Mouse (Mus musculus) liver, embryonic 16.5 days (tissue): ENCODE data around the gene Fam163a. TPM values are rescaled to one million over a fixed set of nuclear protein-coding genes. Genes with fewer than 3 reads are reported as not detected.
A peak's percentile ranks its signal among the peaks of the same experiment; 100 is the strongest.

Source experiments
- ATAC-seq: fragments of 200-750 bp; cut with Nextera tagmentation; 2 replicates; pipeline ENCODE4 v1.8.0; 2017; ENCODE audit warnings: low read depth, mild to moderate bottlenecking, moderate number of reproducible peaks, moderate library complexity
- H3K27ac ChIP-seq: fragments of 300-500 bp; sonication (generic); 2 replicates; pipeline ENCODE4 v1.5.1; 2014; ENCODE audit warnings: mild to moderate bottlenecking, low read length
- H3K27me3 ChIP-seq: fragments of 300-500 bp; sonication (generic); 2 replicates; pipeline ENCODE4 v1.6.1; 2014; ENCODE audit warnings: low read depth, low read length, mixed read lengths; ENCODE audit not compliant: control insufficient read depth, insufficient read depth
- H3K36me3 ChIP-seq: fragments of 300-500 bp; sonication (generic); 2 replicates; pipeline ENCODE4 v1.6.1; 2014; ENCODE audit warnings: mild to moderate bottlenecking; ENCODE audit not compliant: control insufficient read depth, insufficient read depth
- H3K4me1 ChIP-seq: fragments of 300-500 bp; sonication (generic); 2 replicates; pipeline ENCODE4 v1.6.1; 2014; ENCODE audit warnings: low read depth, low read length, mixed read lengths; ENCODE audit not compliant: control insufficient read depth
- H3K4me2 ChIP-seq: fragments of 300-500 bp; sonication (generic); 2 replicates; pipeline ENCODE4 v1.6.1; 2014; ENCODE audit warnings: low read depth, low read length, mixed read lengths
- H3K4me3 ChIP-seq: fragments of 300-500 bp; sonication (generic); 2 replicates; pipeline ENCODE4 v1.5.1; 2014; ENCODE audit warnings: low read depth, mild to moderate bottlenecking, low read length
- H3K9ac ChIP-seq: fragments of 300-500 bp; sonication (generic); 2 replicates; pipeline ENCODE4 v1.6.1; 2014; ENCODE audit warnings: low read depth, low read length
- H3K9me3 ChIP-seq: fragments of 300-500 bp; sonication (generic); replicated peaks from 2 replicates; pipeline ENCODE4 v1.6.1; 2016; ENCODE audit warnings: low read length; ENCODE audit not compliant: control insufficient read depth
- WGBS: fragments of 180-500 bp; shearing (Covaris S2); extraction: QIAGEN DNeasy Blood & Tissue Kit; methylation state at CpG from one replicate; pipeline ENCODE4 v1.1.7; 2014; ENCODE audit not compliant: insufficient replicate concordance; 5-methylcytosine and 5-hydroxymethylcytosine counted together
- polyA plus RNA-seq: library from polyadenylated mRNA; unstranded; fragments of >200 nt; fragmentation: Nextera tagmentation; extraction: Ambion mirVana; gene quantifications from 2 replicates; pipeline ENCODE4 v1.2.1, GENCODE M21; 2015

The Fam163a gene
- polyA plus RNA-seq, 1 experiment from 2014 or later: 0.02 TPM

DNA sequence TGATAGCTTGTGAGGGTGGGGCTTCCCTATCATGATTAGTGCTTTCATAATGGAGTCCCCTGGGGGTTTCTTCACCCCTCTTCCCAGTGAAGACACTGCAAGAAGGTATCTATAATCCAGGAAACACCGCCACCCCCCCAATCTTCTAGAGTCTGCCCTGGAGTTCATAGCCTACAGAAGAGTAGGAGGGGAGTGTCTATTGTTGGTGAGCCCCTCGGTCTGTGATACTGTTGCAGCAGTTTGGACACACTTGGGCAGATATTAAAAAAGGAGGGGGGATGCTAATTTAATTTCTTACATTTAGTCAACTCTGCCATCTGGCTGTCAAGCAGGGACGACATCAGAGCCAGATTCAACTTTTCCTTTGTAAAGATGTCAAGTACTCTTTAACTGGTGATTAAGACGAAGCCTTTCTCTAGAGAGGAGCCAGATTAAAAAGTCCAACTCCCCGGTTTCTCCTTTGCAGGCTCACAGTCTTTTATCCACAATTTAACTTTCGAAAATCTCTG, 7.0 kb upstream of the Fam163a start:
- no peaks in the 10 kb centered on the region for H3K9me3 ChIP-seq
- no peak overlapping the region for H3K27ac ChIP-seq
- no peak overlapping the region for H3K4me3 ChIP-seq
- no peak overlapping the region for H3K4me2 ChIP-seq
- peaks cover 34% of the 10 kb centered on the region for H3K4me1 ChIP-seq
- 63% methylated on average over 6 of the region's 6 CpGs for WGBS
- no peaks in the 10 kb centered on the region for H3K36me3 ChIP-seq
- H3K9ac ChIP-seq: no peak overlapping the region
- ATAC-seq: no peak
- H3K27me3 ChIP-seq: peaks cover 7% of the 10 kb centered on the region

- 14% methylated on average over 10 of the region's 10 CpGs for WGBS
- Histone ChIP-seq H3K4me3 (no peak overlapping the region), H3K4me2 (no peak overlapping the region)
Observed at GRCm38 (mm10) chr1:156205164-156205563, 338 bp upstream of the Fam163a start.

DNA sequence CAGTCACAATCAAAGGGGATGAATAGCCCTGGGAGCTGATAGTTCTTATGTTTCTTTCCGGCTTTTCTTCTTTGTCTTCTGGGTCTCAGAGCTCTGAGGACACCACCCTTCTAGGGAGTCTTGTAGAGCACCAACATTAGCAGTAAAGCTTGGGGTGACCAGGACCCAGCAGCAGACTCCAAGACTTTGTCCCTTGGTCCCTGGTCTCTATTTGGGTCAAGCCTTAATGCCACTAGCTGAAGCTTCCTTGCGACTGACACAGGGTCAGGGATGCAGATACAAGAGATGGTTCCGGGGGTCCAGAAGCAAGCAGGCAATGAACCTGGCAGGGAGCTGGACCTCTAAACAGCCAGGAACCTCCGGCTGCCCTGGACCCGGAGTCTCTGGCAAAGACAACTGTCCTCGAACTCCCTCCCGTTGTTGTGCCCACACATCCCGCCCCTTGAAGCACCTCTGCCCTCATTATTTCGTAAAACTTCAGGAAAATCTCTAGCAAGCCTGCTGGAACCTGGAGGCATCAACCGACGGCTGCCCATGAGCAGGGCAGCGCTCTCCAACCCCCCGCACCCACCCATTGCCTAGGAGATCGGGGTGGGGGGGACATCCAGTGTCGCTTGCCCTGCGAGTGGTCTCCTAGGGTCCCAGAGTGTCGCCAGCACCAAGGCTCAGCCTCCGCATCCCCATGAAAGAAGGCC, 718 bp downstream of the Fam163a start:
- H3K27me3 ChIP-seq: peaks cover 62% of the 10 kb centered on the region
- no peaks in the 10 kb centered on the region for H3K9me3 ChIP-seq
- no peaks in the 10 kb centered on the region; the same call in 1 of the 2 replicates for H3K4me1 ChIP-seq
- no peaks in the 10 kb centered on the region for H3K36me3 ChIP-seq
- no peak overlapping the region for H3K9ac ChIP-seq
- no peak overlapping the region for H3K27ac ChIP-seq
- H3K4me3 ChIP-seq: peak overlapping the region; percentile 28; the same call in 1 of the 2 replicates
- WGBS: 3% methylated on average over 18 of the region's 18 CpGs
- H3K4me2 ChIP-seq: peak overlapping the region; percentile 7; the same call in 1 of the 2 replicates
- no peak for ATAC-seq

More at GRCm38 (mm10) chr1:156205164-156205563, 338 bp upstream of the Fam163a start:
- no peak for ATAC-seq
- Histone ChIP-seq H3K27ac (no peak overlapping the region), H3K9me3 (no peaks in the 10 kb centered on the region), H3K27me3 (peaks cover 62% of the 10 kb centered on the region), H3K36me3 (no peaks in the 10 kb centered on the region), H3K9ac (no peak overlapping the region), H3K4me1 (no peaks in the 10 kb centered on the region; the same call in 1 of the 2 replicates)

DNA sequence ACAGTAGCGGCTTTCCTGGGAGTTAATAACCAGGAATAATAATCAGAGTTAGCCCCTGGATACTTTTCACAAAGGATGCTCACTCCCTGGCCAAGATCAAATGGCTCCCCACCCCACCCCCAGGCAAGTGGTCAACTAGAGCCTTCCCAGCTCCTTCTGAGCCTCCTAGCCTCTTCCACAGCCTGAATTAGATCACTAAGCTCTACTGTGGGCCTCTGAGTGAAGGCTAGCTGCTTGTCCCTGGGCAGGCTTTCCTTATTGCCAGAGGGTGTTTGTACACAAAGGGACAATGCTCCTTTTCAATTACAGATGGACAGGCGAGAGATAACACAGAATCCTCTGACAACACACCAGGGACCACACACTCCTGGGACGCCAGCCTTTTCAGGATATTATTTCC, 2.2 kb downstream of the Fam163a start:
- Histone ChIP-seq H3K27ac (no peak overlapping the region), H3K27me3 (peaks cover 62% of the 10 kb centered on the region), H3K4me3 (no peak overlapping the region), H3K36me3 (no peaks in the 10 kb centered on the region), H3K4me2 (no peak overlapping the region), H3K9ac (no peak overlapping the region), H3K9me3 (no peaks in the 10 kb centered on the region), H3K4me1 (no peaks in the 10 kb centered on the region; the same call in 1 of the 2 replicates)
- 54% methylated on average over 3 of the region's 3 CpGs for WGBS
- no peak for ATAC-seq

DNA sequence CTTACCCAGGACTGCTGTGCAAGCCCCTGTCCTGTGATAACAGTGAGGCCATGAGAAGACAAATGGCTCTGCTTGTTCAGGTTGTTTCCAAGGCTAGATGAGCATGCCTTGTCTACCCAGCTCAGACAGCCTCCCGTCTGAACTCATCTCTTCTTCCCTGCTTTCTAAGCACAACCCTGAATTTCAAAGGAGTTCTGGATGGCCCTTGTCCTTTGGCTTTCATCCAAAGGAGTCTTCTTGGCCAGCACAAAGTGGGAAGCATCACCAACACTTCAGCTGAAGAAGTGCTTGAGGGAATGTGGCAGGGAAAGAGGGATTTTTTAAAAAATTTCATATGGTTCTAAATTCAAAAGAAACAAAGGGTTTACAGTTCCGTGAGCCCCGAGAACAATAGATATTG, 3.8 kb downstream of the Fam163a start:
- Histone ChIP-seq H3K4me1 (no peaks in the 10 kb centered on the region; the same call in 1 of the 2 replicates), H3K4me3 (no peak overlapping the region), H3K36me3 (no peaks in the 10 kb centered on the region), H3K9me3 (no peaks in the 10 kb centered on the region), H3K27me3 (peaks cover 47% of the 10 kb centered on the region), H3K4me2 (no peak overlapping the region), H3K27ac (no peak overlapping the region), H3K9ac (no peak overlapping the region)
- WGBS: 73% methylated on average over 3 of the region's 3 CpGs
- no peak for ATAC-seq

GRCm38 (mm10) chr1:156197588-156197987, 7.2 kb downstream of the Fam163a start:
- Histone ChIP-seq H3K9ac (no peak overlapping the region), H3K27me3 (peaks cover 12% of the 10 kb centered on the region), H3K4me2 (no peak overlapping the region), H3K36me3 (no peaks in the 10 kb centered on the region), H3K4me3 (no peak overlapping the region), H3K9me3 (no peaks in the 10 kb centered on the region), H3K27ac (no peak overlapping the region), H3K4me1 (no peaks in the 10 kb centered on the region)
- ATAC-seq: no peak
- WGBS: 58% methylated on average over 4 of the region's 4 CpGs

- Histone ChIP-seq H3K4me1 (no peaks in the 10 kb centered on the region), H3K36me3 (no peaks in the 10 kb centered on the region), H3K4me2 (no peak overlapping the region), H3K9ac (no peak overlapping the region), H3K27me3 (no peaks in the 10 kb centered on the region), H3K27ac (no peak overlapping the region), H3K4me3 (no peak overlapping the region), H3K9me3 (no peaks in the 10 kb centered on the region)
- no peak for ATAC-seq
- 68% methylated on average over 7 of the region's 7 CpGs for WGBS
Observed at GRCm38 (mm10) chr1:156193292-156193691, 11.5 kb downstream of the Fam163a start.

- Histone ChIP-seq H3K27me3 (no peaks in the 10 kb centered on the region), H3K9ac (no peak overlapping the region), H3K4me1 (no peaks in the 10 kb centered on the region), H3K4me2 (no peak overlapping the region), H3K4me3 (no peak overlapping the region), H3K36me3 (no peaks in the 10 kb centered on the region), H3K27ac (no peak overlapping the region), H3K9me3 (no peaks in the 10 kb centered on the region)
- whole genome bisulfite sequencing: 72% methylated on average over 7 of the region's 7 CpGs
- no peak for ATAC-seq
Observed at GRCm38 (mm10) chr1:156192853-156193252, 12.0 kb downstream of the Fam163a start.

DNA sequence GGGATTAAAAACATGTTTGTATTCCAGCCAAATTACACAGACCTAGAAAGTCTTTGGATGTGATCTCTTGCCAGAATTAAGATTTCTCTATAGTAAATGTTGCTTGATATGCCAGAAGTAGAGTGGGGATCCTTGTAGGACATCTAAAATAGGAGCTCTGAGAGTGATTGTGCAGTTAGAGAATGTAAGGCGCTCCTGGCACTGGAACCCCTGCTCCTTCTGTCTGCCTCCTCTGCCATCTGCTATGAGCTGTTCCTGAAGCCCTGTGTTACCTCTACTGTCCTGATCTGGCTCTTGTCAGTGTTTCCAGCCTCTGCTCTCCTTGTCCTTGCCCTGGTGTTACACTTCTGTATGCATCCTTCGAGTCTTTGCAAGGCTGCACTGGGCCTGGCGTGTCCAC, 18.2 kb downstream of the Fam163a start:
- ATAC-seq: no peak
- no peaks in the 10 kb centered on the region for H3K4me1 ChIP-seq
- H3K27ac ChIP-seq: no peak overlapping the region
- no peak overlapping the region for H3K9ac ChIP-seq
- H3K4me3 ChIP-seq: no peak overlapping the region
- no peak overlapping the region for H3K4me2 ChIP-seq
- 68% methylated on average over 3 of the region's 3 CpGs for WGBS
- no peaks in the 10 kb centered on the region for H3K9me3 ChIP-seq
- no peaks in the 10 kb centered on the region for H3K36me3 ChIP-seq
- H3K27me3 ChIP-seq: no peaks in the 10 kb centered on the region
